Mouse (Mus musculus) spleen, adult 12 weeks (tissue): ENCODE measurements around the gene Aifm1.
A peak's percentile ranks its signal among the peaks of the same experiment; 100 is the strongest.
"Not testable (repeated sequence)": the region's sequence is repeated elsewhere in the genome, so short reads cannot be mapped to it uniquely, and the experiment has no call there.

Experiments used
- DNase-seq: peaks from one replicate; pipeline ENCODE4 v3.0.0; 2022; ENCODE audit warnings: low spot score

Aifm1 gene

GRCm38 (mm10) chrX:48456956-48457355 is 56.4 kb downstream of the Aifm1 start:
- no peak for DNase-seq

- DNase-seq, result no peak
Measured at GRCm38 (mm10) chrX:48455018-48455417, 58.3 kb downstream of the Aifm1 start.

- DNase-seq, result no peak
Measured at GRCm38 (mm10) chrX:48454495-48454878, 58.9 kb downstream of the Aifm1 start.

- DNase-seq, result peak; percentile 59
Measured at GRCm38 (mm10) chrX:48453736-48454494, 59.4 kb downstream of the Aifm1 start.

GRCm38 (mm10) chrX:48452931-48453673 is 60.3 kb downstream of the Aifm1 start:
- DNase-seq, result no peak

- no peak for DNase-seq
Measured at GRCm38 (mm10) chrX:48452231-48452890, 61.0 kb downstream of the Aifm1 start.

GRCm38 (mm10) chrX:48449646-48450045 is 63.7 kb downstream of the Aifm1 start:
- DNase-seq, result no peak

- no peak for DNase-seq
Measured at GRCm38 (mm10) chrX:48444677-48445076, 68.7 kb downstream of the Aifm1 start.

- no peak for DNase-seq
Measured at GRCm38 (mm10) chrX:48441954-48442353, 71.4 kb downstream of the Aifm1 start.

GRCm38 (mm10) chrX:48441548-48441947 is 71.8 kb downstream of the Aifm1 start:
- DNase-seq, result no peak

- DNase-seq, result no peak
Measured at GRCm38 (mm10) chrX:48439036-48439435, 74.3 kb downstream of the Aifm1 start.

GRCm38 (mm10) chrX:48436082-48436481 is 77.3 kb downstream of the Aifm1 start:
- not testable (repeated sequence) for DNase-seq

- no peak for DNase-seq
Measured at GRCm38 (mm10) chrX:48435477-48435900, 77.9 kb downstream of the Aifm1 start.

- DNase-seq, result no peak
Measured at GRCm38 (mm10) chrX:48434251-48434650, 79.1 kb downstream of the Aifm1 start.

GRCm38 (mm10) chrX:48433527-48433899 is 79.8 kb downstream of the Aifm1 start:
- DNase-seq, result peak; percentile 59

GRCm38 (mm10) chrX:48432599-48433526 is 80.5 kb downstream of the Aifm1 start:
- DNase-seq, result no peak

- DNase-seq, result no peak
Measured at GRCm38 (mm10) chrX:48429538-48429937, 83.8 kb downstream of the Aifm1 start.

- no peak for DNase-seq
Measured at GRCm38 (mm10) chrX:48429100-48429499, 84.3 kb downstream of the Aifm1 start.

GRCm38 (mm10) chrX:48428642-48429041 is 84.7 kb downstream of the Aifm1 start:
- no peak for DNase-seq

- no peak for DNase-seq
Measured at GRCm38 (mm10) chrX:48428241-48428640, 85.1 kb downstream of the Aifm1 start.

GRCm38 (mm10) chrX:48425280-48425679 is 88.1 kb downstream of the Aifm1 start:
- peak; percentile 17 for DNase-seq
